Mouse (Mus musculus): Measurements from ENCODE around the gene Akap13. TPM values are rescaled to one million over a fixed set of nuclear protein-coding genes. Genes with fewer than 3 reads are reported as not detected.

Gene Akap13
- total RNA-seq, 4 experiments from 2014 or later, result 21.0 to 24.6 (median 21.5) TPM

- DNase-seq (ENCODE audit: low spot score in 2 of 2), result no peak
Observed at GRCm38 (mm10) chr7:75664455-75664854, 209.1 kb downstream of the Akap13 start.

DNA sequence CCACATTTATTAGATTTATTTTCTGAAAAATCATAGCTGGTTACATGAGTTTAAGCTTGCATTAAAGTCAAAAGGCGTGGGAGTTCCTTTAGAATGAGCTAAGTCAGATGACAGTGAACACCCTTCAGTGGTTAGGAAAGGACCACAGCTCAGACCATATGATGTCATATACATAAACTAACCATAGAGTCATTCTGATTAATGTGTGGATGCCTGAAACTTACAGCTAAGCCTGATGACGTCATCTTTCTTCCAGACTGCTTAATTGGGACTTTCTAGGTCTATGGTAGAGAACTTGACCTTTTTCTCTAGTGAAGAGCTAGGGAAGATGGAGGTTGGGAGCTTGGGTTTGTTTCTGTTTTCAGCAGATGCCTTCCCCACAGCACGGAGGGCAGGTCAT is 211.6 kb downstream of the Akap13 start:
- no peak for DNase-seq (ENCODE audit: low spot score in 2 of 2)

- DNase-seq (ENCODE audit: low spot score in 2 of 2), result no peak
Observed at GRCm38 (mm10) chr7:75667531-75667930, 212.2 kb downstream of the Akap13 start.

DNA sequence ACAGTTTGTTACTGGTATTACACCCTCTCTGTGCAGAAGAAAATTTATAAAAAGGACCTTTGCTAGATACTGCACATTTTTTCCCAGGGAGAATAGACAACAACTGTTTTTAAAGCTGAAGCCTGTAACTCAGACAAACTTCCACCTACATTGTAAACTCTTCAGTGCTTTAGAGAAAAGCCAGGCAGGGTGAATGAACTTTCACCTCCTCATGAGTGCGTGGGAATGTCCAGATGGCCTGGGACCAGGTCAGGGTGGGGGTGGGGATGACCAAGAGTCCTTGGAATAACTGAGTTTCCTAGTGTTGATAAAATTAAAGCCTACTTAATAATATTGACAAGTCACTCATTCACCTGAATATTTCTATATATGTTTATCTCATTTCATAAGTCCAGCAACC is 213.1 kb downstream of the Akap13 start:
- DNase-seq (ENCODE audit: low spot score in 2 of 2), result no peak

DNA sequence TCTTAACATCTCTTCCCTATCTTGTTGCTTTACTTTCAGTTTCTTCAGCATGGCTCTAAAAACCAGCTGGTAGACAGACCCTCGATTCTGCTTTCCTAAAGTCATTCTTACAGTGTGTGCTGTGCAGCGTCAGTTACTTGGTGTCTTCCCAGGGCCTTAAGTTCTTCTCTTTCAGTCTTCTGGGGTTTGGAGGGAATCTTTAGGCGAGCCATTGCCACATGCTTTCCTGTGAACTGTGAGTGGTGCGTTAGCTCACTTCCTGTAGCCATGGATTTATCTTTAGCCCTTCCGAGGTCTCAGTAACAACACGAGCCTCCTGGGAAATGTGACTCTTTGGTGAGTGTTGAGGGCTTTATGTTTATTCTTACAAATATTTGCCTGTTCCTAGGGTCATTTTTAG is 214.1 kb downstream of the Akap13 start:
- no peak for DNase-seq (ENCODE audit: low spot score in 2 of 2)

DNA sequence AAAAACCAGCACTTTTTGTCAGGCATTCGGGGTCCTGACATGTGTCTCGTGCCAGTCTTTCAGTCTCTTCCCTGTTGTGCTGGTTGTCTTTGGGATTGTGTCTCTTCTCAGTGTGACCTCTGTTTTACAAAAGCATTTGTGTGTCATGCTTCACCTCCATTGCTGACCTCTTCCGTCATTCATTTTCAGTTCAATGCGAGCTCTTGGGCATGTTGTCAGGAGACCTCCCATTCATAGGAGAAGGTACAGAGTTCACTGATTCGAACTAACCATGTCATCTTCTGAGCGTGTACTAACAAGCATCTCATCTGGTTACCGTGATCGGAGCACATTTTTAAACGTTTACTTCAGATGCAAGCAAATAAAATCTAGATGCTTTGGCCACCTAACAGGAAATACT is 224.3 kb downstream of the Akap13 start:
- DNase-seq (ENCODE audit: low spot score in 2 of 2), result no peak

DNA sequence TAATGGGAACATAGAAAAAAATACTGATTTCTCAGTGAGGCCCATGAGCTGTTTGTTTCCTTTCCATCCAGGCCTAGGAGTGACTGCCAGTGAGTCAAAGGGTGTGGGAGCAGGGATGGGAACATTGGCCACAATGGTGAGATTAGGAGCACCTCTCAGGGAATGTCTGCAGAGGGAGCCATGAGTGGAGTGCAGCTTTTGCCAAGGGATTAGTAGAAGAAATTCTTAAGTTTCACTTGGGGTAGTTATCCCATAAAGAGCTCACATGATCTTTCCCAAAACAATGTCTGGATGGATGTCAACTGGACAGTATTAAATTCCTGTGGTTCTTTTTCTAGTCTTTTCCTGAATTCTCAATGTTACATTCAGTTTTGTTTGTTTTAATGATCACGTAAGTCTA is 227.6 kb downstream of the Akap13 start:
- DNase-seq (ENCODE audit: low spot score in 2 of 2), result no peak

DNA sequence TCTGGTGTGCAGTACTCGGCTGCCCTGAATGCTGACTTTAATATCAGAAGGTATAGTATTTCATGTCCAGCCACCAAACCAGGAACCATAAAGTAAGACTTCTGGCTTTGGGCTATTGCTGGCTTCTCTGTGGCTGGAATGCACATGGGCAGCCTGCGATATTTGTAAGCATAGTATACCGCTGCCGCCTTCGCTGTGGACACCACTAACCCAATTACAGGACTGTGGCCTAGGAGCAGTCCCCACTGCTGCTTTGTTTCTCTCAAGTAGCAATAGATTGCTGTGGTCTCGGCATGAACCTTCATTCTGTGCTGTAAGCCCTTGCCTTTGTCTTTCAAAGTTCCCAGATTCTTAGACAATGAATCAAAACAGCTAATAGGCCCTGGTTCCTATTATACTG is 228.1 kb downstream of the Akap13 start:
- DNase-seq (ENCODE audit: low spot score in 2 of 2), result no peak

DNA sequence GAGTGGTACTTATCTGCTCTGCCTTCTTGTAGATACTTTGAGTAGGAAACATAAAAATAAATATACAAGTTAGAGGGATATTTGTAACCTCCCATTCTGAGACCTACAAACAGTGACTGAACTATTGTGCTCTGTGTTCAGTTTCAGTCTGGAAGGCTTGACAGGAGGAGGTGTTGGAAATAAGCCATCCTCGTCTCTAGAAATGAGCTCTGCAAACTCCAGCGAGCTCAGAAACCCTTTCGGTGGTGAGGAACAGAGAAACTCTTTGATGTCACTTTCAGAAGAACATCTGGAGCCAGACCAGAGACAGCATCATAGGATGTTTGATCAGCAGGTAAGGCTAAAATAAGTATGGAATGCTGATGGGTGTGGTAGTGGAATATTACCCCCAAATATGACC is 229.6 kb downstream of the Akap13 start:
- DNase-seq (ENCODE audit: low spot score in 2 of 2), result no peak

DNA sequence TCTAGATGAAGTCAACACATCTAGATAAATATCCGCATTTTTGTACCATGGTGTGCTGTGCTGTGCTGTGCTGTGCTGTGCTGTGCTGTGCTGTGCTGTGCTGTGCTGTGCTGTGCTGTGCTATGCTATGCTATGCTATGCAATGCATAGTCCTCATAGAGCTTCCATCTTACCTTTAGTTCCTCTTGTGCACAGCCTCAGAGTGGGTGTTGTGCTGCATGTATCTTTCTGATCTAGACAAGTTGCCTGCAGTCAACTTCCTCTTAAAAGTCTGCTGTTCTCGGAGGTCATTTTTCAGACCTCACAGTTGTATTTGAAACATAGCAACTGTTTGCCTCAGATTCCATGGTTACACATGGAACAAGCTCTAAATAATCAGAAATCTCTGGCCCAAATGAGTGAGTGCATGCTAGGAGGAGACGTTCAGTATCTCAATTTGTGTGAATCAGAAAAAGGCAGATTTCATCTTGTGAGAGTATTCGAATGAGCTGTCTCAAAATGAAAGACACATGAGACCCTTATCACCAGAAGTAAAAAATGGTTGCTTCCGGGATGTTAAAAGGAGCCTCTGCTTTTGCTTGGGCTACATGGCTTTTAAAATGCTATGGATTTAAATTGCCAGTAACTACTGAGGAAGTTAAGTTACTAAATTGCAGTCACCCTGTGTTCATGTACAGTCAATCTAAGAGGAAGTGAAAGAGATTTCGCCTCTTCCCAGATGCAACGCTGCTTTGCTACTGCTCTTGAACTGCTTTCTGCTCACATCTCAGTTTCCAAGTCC is 230.9 kb downstream of the Akap13 start:
- no peak for DNase-seq (ENCODE audit: low spot score in 2 of 2)

- no peak for DNase-seq (ENCODE audit: low spot score in 2 of 2)
Observed at GRCm38 (mm10) chr7:75686827-75687164, 231.5 kb downstream of the Akap13 start.

DNA sequence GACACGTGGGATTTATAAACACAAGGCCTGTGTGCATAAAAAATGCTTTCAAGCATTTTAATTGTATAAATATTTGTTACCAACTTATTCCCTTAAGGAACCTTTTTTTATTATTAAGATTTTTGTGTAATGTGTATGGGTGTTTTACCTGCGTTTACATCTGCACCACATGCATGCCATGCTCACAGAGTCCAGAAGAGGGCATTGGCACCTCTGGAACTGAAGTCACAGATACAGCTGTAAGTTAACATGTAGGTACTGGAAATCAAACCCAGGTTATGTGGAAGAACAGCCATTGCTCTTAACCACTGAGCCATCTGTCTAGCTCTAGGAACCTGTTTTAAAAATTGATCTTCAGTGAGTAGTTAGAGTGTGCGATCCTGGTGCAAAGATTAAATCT is 232.8 kb downstream of the Akap13 start:
- DNase-seq (ENCODE audit: low spot score in 2 of 2), result no peak

- DNase-seq (ENCODE audit: low spot score in 2 of 2), result no peak
Observed at GRCm38 (mm10) chr7:75694777-75695176, 239.4 kb downstream of the Akap13 start.

DNA sequence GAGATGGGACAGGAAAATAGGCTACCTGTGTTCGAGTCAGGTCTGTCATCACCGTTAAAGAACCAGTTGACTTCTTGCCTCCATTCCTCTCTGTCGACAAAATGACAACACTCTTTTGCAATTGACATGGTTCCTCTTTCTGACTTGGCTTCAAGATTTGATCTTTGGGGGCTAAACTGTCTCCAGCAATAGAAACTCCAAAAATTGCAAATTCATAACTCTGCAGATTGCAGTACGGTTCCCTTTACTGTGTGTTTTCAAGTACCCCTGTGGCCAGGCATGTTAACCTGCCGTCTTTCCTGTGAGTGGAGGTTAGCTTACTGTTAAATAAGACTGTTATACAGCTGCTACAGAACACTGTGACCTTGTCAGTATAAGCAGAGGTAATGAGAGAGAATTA is 244.5 kb downstream of the Akap13 start:
- DNase-seq (ENCODE audit: low spot score in 2 of 2), result no peak

DNA sequence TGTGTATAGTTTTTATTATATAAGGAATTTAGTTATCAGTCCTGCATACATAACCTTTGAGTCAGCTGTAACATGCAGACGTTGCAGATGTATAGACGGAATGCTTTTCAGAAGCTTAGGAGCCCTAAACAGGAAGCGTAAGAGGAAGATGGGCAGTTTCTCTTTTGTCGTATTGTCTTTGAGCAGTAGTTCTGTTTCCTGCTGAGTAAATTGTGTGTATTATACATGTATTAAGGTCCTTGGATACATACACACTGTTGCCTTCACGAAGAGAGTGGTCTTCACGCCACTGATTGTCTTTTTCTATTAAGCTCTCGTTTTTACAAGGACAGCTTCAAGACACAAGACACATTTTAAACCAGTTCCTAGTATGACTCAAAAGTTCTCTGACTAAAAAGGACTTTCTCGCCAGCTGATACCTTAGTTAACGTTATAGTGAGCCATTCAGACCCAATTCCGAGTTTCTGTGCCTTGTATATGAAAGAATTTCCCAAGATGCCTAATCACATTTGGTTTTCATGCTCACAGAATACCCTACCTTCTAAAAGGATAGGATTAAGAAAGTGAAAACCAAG is 245.5 kb downstream of the Akap13 start:
- no peak for DNase-seq (ENCODE audit: low spot score in 2 of 2)

DNA sequence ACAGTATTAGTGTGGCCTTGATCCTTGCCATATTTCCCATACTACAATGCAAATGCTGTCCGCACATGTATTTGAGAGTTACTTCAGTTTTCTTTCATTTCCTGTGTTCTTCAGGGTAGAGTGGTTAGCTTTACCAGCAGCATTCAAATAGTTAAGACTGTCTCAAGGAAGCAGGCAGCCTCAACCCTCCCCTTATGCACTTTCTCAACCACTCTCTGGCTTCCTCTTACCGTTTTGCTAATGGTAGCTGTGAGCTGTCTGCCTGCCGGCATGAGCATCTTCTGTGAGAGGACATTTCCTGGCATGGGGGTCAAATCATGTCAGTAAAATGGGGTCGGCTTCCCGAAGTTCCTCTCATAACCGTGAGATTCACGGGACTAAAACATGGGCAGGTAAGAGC is 246.4 kb downstream of the Akap13 start:
- no peak for DNase-seq (ENCODE audit: low spot score in 2 of 2)

- DNase-seq (ENCODE audit: low spot score in 2 of 2), result no peak
Observed at GRCm38 (mm10) chr7:75702368-75702767, 247.0 kb downstream of the Akap13 start.

DNA sequence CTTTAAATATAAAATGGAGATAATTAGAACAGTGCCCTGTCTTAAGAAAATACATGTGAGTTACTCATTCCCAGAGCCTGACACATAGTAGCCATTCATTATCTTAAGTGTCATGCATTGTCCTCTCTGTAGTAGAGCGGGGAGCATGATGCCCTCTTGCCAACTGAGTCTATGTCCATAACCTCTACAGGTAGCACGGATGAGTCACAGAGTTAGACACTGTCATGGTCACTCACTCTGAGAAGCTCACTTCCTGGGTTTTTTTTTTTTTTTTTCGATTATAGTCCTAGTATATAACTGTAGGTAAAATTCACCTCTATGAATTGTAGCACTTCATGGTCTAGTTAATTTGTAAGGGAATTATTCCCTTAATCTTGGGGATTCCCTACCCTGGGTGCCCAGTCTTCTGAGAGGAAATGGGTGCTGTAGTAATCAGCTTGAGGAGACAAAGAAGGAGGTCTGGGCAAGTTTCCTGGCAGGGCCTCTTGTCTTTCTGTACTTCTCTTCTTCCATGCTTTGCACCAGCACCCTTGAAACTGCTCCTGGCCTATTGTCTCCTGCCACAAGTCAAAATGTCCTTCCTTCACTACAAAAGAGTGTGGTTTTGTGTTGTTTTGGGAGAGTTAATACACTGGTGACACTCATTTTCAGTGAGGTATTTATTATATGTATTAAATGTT is 247.8 kb downstream of the Akap13 start:
- DNase-seq (ENCODE audit: low spot score in 2 of 2), result no peak

DNA sequence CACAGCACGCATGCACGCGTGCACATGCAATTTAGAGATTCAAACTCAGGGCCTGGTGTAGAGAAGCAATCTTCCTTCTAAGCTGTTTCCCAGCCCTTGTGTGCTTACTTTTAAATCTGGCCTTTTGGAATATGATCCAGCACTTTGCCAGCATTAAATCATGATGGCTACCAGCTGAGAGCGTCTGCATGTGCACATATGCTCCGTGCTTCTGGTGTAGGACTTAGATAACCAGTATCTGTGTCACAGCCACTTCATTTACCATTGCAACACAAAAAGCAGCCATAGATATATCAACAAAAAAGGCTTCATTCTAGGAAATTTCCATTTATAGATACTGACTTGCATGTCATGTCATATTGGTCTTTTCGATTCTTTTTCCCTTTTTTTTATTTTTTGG is 249.5 kb downstream of the Akap13 start:
- DNase-seq (ENCODE audit: low spot score in 2 of 2), result no peak

DNA sequence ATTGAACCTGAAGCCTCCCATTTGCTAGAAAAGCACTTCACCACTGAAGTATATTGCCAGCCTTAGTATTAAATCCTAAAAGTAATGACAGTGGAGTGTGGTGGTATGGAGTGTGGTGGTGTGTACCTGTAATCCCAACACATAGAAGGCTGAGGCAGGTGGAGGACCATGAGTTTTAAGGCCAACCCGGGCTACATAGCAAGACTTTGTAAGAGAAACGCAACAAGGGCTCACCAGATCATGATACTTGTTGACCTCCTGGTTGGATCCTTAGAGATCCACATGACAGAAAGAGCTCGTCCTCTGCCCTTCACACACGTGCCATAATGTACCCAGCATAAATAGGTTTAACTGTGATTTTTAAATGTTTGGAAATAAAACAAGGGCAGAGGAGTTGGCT is 254.6 kb downstream of the Akap13 start:
- DNase-seq (ENCODE audit: low spot score in 2 of 2), result no peak

GRCm38 (mm10) chr7:75710920-75711319 is 255.6 kb downstream of the Akap13 start:
- DNase-seq (ENCODE audit: low spot score in 2 of 2), result no peak

DNA sequence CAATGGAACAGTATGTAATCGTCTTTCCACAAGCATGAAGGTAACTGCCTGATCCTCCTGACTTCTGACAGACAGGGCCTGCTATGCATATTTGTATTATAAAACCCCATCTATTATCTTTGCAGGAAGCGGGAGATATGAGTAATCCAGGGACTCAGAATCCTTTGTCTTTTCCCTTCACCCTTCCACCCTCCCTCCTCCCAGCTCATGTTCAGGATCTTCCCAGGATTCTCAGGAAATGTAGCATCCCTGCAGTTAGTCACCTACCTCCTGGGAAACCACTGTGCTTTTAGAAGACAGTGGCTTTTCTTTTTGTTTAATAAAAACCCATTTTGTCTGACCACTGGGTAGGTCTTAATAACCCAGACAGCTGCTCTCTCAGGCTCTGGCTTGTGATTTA is 256.1 kb downstream of the Akap13 start:
- DNase-seq (ENCODE audit: low spot score in 2 of 2), result no peak

- DNase-seq (ENCODE audit: low spot score in 2 of 2), result no peak
Observed at GRCm38 (mm10) chr7:75712808-75713207, 257.5 kb downstream of the Akap13 start.
